Mouse (Mus musculus) hindbrain, embryonic 10.5 days (tissue): ENCODE data around the gene 9330182L06Rik. TPM values are rescaled to one million over a fixed set of nuclear protein-coding genes. Genes with fewer than 3 reads are reported as not detected.

ENCODE experiments used
- DNase-seq: peaks from one replicate; pipeline ENCODE4 v3.0.0-alpha.2; 2017; ENCODE audit warnings: low spot score
- H3K27ac ChIP-seq: fragments of 300-500 bp; sonication (generic); 2 replicates; pipeline ENCODE4 v1.5.1; 2016; ENCODE audit warnings: mild to moderate bottlenecking, moderate library complexity
- H3K27me3 ChIP-seq: fragments of 300-500 bp; sonication (generic); 2 replicates; pipeline ENCODE4 v1.6.1; 2016; ENCODE audit warnings: mild to moderate bottlenecking; ENCODE audit not compliant: poor library complexity, insufficient read depth, severe bottlenecking
- H3K36me3 ChIP-seq: fragments of 300-500 bp; sonication (generic); 2 replicates; pipeline ENCODE4 v1.6.1; 2016; ENCODE audit warnings: mild to moderate bottlenecking, moderate library complexity
- H3K4me1 ChIP-seq: fragments of 300-500 bp; sonication (generic); replicated peaks from 2 replicates; pipeline ENCODE4 v1.6.1; 2016; ENCODE audit warnings: mild to moderate bottlenecking
- H3K4me3 ChIP-seq: fragments of 300-500 bp; sonication (generic); 2 replicates; pipeline ENCODE4 v1.5.1; 2016; ENCODE audit warnings: mild to moderate bottlenecking, moderate library complexity
- H3K9me3 ChIP-seq: fragments of 300-500 bp; sonication (generic); 2 replicates; pipeline ENCODE4 v1.6.1; 2016; ENCODE audit warnings: mild to moderate bottlenecking, moderate library complexity
- WGBS: fragments of 180-500 bp; shearing (Covaris S2); methylation state at CpG from one replicate; pipeline ENCODE4 v1.1.7; 2016; 5-methylcytosine and 5-hydroxymethylcytosine counted together
- polyA plus RNA-seq: library from polyadenylated mRNA; unstranded; fragments of >200 nt; fragmentation: Nextera tagmentation; extraction: Ambion mirVana; gene quantifications from 2 replicates; pipeline ENCODE4 v1.2.1, GENCODE M21; 2016

9330182L06Rik gene
- polyA plus RNA-seq, result 3.4 and 5.3 TPM in 2 replicates

DNA sequence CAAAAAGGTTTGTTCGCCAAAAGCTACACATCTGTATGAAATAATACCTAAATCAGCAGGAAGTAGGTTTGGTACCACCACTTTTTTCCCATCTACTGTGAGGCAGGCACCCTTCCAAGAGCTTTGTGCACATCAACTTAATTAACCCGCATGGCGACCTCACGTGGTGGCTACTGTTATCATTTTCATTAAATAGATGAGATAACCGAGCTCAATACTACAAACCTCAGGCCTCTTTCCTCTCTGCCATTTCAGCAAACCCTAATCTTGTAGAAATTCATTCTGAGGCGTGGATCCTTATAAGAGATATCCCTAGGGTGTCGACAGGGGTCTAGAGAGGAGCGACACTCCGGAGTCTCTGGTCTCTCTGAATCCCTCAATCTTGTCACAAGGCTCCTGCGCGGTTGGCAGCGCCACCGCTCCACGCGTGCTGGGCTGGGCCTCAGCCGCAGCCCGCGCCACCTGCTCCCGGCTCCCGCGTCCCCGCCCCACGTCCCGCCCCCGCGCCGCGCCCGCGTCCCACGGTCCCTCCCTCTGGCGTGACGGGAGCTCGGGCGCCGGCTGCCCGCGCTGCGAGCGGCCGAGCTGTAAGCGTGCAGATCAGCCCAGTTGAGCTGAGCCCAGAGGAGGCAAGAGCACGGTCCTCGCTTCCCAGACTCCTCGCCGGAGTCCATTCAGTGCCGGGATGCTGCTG lies at the start of gene 9330182L06Rik:
9330182L06Rik (plus strand) TSS at position 533 of the 694 bp plus-strand sequence.
- Histone ChIP-seq H3K9me3 (no peaks in the 10 kb centered on the region), H3K4me1 (peaks cover 15% of the 10 kb centered on the region; the same call in 1 of the 2 replicates), H3K36me3 (no peaks in the 10 kb centered on the region), H3K27me3 (peaks cover 4% of the 10 kb centered on the region; the same call in 1 of the 2 replicates), H3K27ac (peak within 1 kb of the TSS; percentile 92), H3K4me3 (peak within 1 kb of the TSS; percentile 75)
- DNase-seq, result peak; percentile 74
- under 1% methylated on average over 47 of the region's 47 CpGs for WGBS

DNA sequence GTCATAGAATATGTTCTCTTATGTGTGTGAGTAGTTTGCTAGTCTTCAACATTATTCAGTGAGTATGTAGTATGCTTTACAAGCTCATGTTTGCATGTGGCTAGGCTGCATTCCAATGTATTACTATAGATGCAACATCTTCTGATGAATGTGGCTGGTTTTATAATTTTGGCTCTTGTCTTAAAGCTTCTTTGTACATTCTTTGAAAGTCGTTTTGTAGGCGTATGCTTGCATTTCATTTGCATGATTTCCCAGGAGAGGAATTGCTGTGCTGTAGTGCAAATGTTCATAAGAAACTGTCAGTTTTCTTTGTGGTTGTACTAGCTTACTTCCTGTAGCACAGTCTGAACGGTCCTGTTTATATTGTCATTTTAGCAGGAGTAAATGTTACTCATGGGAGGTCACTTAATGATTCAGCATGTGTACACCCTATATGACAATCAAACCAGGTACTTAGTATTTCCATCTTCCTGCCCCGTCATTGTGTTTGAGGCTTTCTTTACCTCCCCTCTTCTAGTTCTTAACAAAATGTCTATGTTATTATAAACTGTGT lies 38.4 kb upstream of the 9330182L06Rik start:
- Histone ChIP-seq H3K27me3 (no peaks in the 10 kb centered on the region), H3K9me3 (no peaks in the 10 kb centered on the region), H3K27ac (no peak overlapping the region), H3K4me1 (no peaks in the 10 kb centered on the region), H3K36me3 (no peaks in the 10 kb centered on the region), H3K4me3 (no peak overlapping the region)
- WGBS, result 83% methylated on average over 4 of the region's 4 CpGs
- DNase-seq, result no peak

DNA sequence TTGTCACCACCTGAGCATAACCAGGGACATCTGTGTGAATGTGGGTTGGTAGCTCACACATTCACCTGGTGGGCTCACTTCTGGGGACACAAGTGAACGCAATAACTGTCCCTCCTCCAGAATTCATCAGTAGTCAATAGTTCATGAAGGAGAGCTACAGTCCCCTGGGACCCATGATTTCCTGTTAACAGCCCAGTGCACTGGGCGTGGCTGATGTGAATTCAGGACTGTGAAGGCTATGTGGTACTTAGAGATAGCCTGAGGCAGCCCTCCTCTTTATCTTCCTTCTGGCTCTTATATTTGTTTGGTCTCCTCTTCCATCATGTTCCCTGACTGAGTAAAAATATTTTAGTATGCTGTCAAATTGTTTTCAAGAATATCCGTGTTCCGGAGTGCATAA lies 1.6 kb upstream of the 9330182L06Rik start:
- no peaks in the 10 kb centered on the region for H3K9me3 ChIP-seq
- no peak overlapping the region for H3K4me3 ChIP-seq
- H3K27me3 ChIP-seq, result peaks cover 4% of the 10 kb centered on the region; the same call in 1 of the 2 replicates
- WGBS, result 75% methylated on average over 4 of the region's 4 CpGs
- peak; percentile 4 for DNase-seq
- no peaks in the 10 kb centered on the region for H3K36me3 ChIP-seq
- H3K4me1 ChIP-seq, result peaks cover 15% of the 10 kb centered on the region; the same call in 1 of the 2 replicates
- H3K27ac ChIP-seq, result no peak overlapping the region

DNA sequence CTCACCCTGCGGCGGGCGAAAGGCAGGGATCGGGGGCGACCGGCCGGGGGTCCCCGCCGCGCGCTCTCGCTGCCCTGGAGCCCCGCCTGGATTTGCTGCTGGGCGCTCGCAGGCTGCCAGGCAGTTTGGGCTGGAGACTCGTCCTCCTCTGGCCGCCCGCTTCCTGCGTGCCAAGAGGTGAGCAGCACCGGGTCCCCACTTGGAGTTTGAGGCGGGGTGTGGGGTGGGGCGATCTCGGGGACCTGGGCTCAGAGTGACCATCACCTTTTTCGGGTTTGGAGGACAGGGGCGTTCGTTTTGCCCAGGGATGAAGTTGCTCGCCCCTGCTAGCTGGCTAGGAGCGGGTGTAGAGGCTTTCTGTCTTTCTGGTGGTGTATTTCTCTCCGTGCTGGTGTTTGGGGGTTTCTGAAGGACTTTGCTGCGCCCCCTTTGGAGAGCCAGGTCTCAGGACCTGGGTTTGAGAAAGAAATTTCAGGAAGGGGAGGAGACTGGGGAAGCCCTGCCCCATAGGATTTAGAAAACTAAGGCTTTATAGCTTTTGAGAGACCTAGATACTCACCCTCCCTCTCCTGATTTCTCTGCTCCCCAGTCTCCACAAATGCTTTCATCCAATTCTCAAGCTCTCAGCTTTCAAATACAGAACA lies 484 bp downstream of the 9330182L06Rik start:
- Histone ChIP-seq H3K4me3 (peak overlapping the region; percentile 75), H3K36me3 (no peaks in the 10 kb centered on the region), H3K27ac (peak overlapping the region; percentile 92), H3K9me3 (no peaks in the 10 kb centered on the region), H3K4me1 (peaks cover 15% of the 10 kb centered on the region; the same call in 1 of the 2 replicates), H3K27me3 (peaks cover 4% of the 10 kb centered on the region; the same call in 1 of the 2 replicates)
- under 1% methylated on average over 30 of the region's 30 CpGs for WGBS
- no peak for DNase-seq

DNA sequence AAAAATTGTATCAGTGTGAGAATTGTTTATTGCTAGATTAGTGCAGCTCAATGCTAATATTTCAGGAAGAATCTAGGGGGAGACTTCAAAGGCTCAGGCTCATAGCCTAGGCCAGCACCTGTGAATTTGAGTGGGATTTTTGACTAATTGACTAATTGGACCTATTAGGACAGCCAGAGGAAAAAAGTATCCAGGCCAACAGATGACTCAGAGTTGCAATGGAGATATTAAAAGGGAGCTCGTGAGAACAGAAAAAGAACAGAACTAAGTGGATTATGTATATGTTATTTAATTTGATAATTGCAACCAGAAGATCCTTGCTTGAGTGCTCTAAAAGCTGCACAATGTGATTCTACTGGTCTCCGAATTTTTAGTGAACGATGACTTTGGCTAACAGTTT lies 3.7 kb downstream of the 9330182L06Rik start:
- Histone ChIP-seq H3K27ac (no peak overlapping the region), H3K27me3 (peaks cover 4% of the 10 kb centered on the region; the same call in 1 of the 2 replicates), H3K36me3 (no peaks in the 10 kb centered on the region), H3K9me3 (no peaks in the 10 kb centered on the region), H3K4me3 (no peak overlapping the region), H3K4me1 (peaks cover 15% of the 10 kb centered on the region; the same call in 1 of the 2 replicates)
- no peak for DNase-seq
- 87% methylated on average over 3 of the region's 3 CpGs for WGBS

DNA sequence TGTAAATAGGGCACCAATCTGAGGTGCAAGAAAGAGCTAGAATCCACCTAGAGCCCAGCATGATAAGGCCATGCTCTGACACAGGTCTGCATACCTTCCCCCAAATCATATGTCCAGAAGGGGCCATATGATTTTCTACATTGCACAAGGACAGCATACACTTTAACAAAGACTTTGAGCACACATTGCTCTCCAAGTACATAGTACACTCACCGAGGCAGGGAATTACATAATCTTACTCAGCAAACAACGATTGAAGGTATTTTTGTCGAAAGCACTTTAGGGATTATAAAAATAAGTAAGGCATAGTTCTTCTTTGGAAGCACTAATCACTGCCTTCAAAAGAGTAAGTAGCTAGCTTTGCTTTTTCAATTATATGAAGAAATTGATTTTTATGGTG lies 7.1 kb downstream of the 9330182L06Rik start:
- H3K4me1 ChIP-seq, result no peaks in the 10 kb centered on the region
- H3K27ac ChIP-seq, result no peak overlapping the region
- H3K27me3 ChIP-seq, result no peaks in the 10 kb centered on the region
- H3K36me3 ChIP-seq, result no peaks in the 10 kb centered on the region
- no peak overlapping the region for H3K4me3 ChIP-seq
- no peaks in the 10 kb centered on the region for H3K9me3 ChIP-seq
- DNase-seq, result no peak
- 90% methylated on average over 3 of the region's 3 CpGs for WGBS

DNA sequence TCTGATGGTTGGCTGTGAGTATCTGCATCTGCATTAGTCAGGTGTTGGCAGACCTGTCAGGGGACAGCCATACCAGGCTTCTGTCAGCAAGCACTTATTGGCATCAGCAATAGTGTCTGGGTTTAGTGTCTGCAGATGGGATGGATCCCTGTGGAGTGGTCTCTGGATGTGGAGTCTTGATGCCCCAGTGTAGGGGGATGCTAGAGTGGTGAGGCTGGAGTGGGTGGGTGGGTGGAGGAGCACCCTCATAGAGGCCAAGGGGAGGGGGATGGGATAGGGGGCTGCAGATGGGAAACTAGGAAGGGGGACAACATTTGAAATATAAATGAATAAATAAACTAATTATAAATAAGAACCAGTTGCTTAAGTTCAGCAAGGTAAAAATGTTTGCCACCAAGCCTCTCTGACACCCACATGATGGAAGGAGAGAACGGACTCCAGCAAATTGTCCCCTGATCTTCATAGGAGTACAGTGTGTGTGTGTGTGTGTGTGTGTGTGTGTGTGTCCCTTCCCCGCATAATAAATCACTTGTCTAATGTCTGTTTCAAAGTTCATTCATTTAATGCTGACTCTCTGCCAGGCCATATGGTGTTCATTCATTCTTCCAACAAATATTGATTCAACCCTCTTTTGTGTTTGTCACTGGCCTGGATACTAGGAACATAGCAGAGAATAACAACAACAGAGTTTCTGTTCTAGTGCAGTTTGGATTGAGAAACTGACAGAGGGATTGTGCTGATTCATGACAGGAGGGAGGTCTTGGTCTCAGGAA lies 30.0 kb downstream of the 9330182L06Rik start:
- Histone ChIP-seq H3K36me3 (no peaks in the 10 kb centered on the region), H3K4me3 (no peak overlapping the region), H3K27me3 (no peaks in the 10 kb centered on the region), H3K9me3 (no peaks in the 10 kb centered on the region), H3K4me1 (no peaks in the 10 kb centered on the region; the same call in 1 of the 2 replicates), H3K27ac (no peak overlapping the region)
- no peak for DNase-seq
- WGBS, result 86% methylated on average over 2 of the region's 2 CpGs

DNA sequence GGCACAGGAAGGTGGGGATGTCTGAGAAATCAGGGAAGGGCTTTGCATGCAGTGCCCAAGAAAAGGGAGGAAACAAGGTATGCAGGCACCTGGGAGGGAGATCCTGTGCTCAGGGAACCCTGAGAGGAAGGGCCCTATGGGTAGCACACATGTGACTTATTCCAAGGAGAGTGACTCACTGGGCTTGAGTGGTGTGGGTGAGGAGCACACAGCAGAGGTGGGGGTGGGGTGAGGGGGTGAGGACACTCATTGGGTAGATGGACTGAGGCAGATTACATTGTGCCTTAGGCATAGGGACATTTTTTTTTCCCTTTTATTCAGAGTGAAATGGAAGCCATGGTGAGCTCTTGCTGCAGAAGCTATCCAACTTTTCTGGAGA lies 30.6 kb downstream of the 9330182L06Rik start:
- Histone ChIP-seq H3K27me3 (no peaks in the 10 kb centered on the region), H3K4me1 (no peaks in the 10 kb centered on the region; the same call in 1 of the 2 replicates), H3K36me3 (no peaks in the 10 kb centered on the region), H3K9me3 (no peaks in the 10 kb centered on the region), H3K27ac (no peak overlapping the region; the same call in 1 of the 2 replicates), H3K4me3 (no peak overlapping the region)
- no peak for DNase-seq

DNA sequence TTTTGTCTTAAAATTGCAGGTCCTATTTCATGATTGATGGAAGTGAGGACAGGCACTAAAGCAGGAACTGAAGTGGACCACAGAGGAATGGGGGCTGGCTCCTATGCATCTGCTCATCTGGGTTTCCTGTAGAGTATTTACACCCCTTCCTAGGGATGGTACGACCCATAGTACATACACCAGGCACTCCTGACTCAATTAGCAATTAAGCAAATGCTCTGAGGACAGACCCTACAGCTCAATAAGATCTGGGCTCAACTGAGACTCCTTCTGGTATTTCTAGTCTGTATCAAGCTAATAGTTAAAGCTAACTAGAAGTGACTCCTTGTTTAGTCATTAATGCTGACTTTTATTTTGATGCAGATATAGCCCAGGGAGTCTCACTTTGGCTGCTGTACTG lies 60.9 kb downstream of the 9330182L06Rik start:
- no peaks in the 10 kb centered on the region for H3K36me3 ChIP-seq
- H3K27ac ChIP-seq, result no peak overlapping the region
- no peaks in the 10 kb centered on the region for H3K27me3 ChIP-seq
- H3K9me3 ChIP-seq, result no peaks in the 10 kb centered on the region
- no peak overlapping the region for H3K4me3 ChIP-seq
- 62% methylated on average over 1 of the region's 1 CpGs for WGBS
- DNase-seq, result no peak
- H3K4me1 ChIP-seq, result no peaks in the 10 kb centered on the region

DNA sequence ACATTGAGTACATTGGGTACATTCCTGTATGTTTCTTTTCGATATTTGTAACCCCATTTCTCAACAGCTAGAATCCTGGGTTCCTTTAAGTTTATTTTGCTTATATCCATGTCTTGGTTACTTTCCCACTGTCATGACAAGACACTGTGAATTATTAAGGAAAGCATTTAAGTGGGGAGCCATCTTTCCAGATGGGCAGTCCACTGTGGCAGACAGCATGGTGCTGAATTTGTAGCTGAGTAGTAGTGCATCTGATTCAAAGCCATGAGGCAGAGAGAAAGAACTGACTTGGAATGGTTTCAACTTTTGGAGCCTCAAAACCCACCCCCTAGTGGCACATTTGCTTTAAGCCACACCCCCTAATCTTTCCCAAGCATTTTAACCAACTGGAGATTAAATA lies 61.6 kb downstream of the 9330182L06Rik start:
- 92% methylated on average over 1 of the region's 1 CpGs for WGBS
- no peak for DNase-seq
- H3K4me3 ChIP-seq, result no peak overlapping the region
- H3K36me3 ChIP-seq, result no peaks in the 10 kb centered on the region
- H3K27ac ChIP-seq, result no peak overlapping the region
- no peaks in the 10 kb centered on the region for H3K9me3 ChIP-seq
- no peaks in the 10 kb centered on the region for H3K4me1 ChIP-seq
- no peaks in the 10 kb centered on the region for H3K27me3 ChIP-seq

DNA sequence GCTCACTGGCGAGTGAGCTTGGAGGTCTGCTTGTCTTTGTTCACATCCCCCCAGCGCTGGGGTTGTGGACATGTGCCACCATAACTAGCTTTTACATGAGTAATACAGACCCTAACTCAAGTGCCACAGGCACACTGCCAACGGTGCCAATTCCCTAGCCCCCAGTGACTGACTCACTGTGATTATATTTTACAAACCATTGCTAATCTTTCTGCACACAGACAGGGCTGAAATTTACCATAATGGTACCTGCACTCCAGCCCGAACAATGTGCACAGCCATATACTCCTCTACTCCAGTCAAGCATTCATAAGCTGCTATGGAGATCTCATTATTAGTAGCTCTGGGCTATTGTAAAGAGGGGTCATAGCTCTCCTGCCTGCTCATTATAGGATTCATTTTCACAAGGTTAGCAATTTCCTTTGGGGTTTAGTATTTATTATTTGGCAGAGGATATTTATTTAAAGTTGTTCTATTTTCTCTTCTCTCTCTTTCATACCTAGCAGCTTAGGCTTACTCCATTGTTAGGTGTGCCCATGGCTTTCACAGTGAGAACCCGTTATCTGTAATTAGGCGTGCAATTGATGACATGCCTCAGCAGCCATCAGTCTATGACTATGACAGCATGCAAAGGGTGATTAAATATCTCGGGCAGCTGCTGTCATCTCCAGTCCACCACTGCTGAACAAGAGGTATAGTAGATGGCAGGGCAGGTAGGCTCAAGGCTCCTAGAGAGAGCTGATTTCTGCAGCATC lies 73.0 kb downstream of the 9330182L06Rik start:
- no peak for DNase-seq

More for the DNA sequence above, 73.0 kb downstream of the 9330182L06Rik start:
- no peaks in the 10 kb centered on the region for H3K36me3 ChIP-seq
- no peak overlapping the region for H3K4me3 ChIP-seq
- H3K9me3 ChIP-seq, result no peaks in the 10 kb centered on the region
- H3K27me3 ChIP-seq, result no peaks in the 10 kb centered on the region
- WGBS, result 65% methylated on average over 7 of the region's 7 CpGs
- peaks cover 12% of the 10 kb centered on the region for H3K4me1 ChIP-seq
- H3K27ac ChIP-seq, result peak overlapping the region; percentile 62; the same call in 1 of the 2 replicates
